Mouse (Mus musculus): ENCODE results near the gene Lrp5.

Lrp5 gene

DNA sequence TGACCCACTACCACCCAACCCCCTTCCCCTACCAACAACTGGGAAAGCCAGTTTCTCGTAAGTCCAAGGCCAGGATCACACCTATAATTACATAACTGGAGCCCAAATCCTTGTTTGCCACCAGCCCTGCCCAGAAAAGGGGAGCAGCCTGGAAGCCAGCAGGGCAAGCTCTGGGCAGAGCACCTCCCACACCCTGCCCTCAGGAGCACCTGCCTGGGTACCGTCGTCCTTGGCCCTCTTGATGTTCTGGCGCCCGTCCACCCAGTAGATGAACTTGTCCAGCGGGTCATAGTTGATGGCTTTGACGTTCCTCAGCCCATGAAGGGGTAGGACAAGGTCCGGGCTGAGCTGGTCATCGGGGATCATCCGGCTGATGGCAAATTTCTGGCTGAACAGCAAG lies 76.5 kb downstream of the Lrp5 start:
- DNase-seq: no peak

GRCm38 (mm10) chr19:3594316-3594715 lies 92.0 kb downstream of the Lrp5 start:
- DNase-seq: no peak

- DNase-seq: no peak
Observed at GRCm38 (mm10) chr19:3593379-3594055, 92.8 kb downstream of the Lrp5 start.

DNA sequence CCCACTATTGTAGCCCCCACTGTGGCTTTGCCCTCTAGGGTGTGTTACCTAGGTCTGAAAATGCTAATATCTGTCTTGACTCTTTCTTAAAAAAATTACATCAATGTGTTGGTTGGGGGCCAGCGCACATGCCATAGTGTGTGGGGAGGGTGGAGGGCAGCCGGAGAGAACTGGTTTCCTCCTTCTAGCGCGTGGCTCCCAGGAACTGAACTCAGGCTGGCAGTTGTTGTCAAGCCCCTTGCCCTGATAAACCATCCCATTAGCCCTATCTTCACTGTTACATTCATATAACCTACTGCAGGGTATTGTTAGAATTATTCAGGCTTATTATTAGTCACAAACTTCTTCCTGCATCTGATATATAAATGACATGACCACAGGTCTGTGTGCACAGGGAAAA lies 96.4 kb downstream of the Lrp5 start:
- no peak for DNase-seq

DNA sequence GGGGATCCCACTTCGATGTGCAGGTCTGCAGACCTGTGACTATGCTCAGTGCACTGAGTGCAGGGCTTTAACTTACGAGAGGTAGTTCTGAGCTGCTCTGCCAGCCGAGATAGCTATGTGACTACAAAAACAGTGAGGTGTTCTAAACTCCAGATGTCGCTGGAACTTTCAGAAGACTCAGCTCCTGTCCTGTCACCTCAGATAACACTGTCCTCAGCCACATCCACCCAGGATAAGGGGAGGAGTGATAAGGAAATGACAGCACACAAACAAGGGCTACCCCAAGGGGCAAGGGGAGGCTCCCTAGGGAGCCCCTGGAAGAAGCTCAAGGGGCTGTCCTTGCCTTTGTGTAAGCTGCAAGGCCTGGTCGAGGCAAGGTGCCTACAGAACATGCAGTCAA lies 96.8 kb downstream of the Lrp5 start:
- DNase-seq: no peak

DNA sequence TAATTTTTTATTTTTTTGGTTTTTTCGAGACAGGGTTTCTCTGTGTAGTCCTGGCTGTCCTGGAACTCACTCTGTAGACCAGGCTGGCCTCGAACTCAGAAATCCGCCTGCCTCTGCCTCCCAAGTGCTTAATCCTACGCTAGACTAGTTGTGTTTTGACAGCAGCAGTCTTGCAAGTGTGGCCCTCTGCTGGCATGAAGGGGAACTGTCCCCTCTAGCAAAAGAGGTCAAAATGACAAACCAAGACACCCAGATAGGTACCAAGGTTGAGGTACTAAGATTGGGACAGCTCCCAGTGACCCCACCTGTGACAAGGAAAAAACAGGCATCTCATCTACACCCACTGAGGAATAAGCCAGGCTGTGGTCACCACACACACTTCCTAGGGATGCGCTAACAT lies 98.6 kb downstream of the Lrp5 start:
- peak; percentile 72 for DNase-seq

- DNase-seq: peak; percentile 81
Observed at GRCm38 (mm10) chr19:3586540-3586939, 99.8 kb downstream of the Lrp5 start.

- DNase-seq: no peak
Observed at GRCm38 (mm10) chr19:3586026-3586425, 100.3 kb downstream of the Lrp5 start.

GRCm38 (mm10) chr19:3581326-3581725 lies 105.0 kb downstream of the Lrp5 start:
- peak; percentile 70 for DNase-seq

DNA sequence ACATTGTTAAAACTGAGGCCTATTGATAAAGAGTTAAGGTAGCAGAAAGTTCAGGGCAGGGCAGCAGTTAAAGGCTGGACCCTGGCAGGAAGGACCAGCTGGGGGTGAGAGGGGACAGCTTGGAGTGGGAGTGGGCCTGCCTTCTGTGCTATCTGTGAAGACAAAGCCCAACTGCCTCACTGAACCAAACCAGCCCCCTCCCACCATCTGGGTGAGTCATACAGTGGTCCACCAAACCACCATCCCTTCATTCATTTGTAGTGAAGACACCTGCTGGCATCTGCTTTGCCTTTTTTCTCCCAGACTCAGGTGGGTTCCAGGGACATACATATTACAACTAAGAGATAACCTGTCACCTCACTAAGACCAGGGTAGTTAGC lies 108.5 kb downstream of the Lrp5 start:
- DNase-seq: no peak

DNA sequence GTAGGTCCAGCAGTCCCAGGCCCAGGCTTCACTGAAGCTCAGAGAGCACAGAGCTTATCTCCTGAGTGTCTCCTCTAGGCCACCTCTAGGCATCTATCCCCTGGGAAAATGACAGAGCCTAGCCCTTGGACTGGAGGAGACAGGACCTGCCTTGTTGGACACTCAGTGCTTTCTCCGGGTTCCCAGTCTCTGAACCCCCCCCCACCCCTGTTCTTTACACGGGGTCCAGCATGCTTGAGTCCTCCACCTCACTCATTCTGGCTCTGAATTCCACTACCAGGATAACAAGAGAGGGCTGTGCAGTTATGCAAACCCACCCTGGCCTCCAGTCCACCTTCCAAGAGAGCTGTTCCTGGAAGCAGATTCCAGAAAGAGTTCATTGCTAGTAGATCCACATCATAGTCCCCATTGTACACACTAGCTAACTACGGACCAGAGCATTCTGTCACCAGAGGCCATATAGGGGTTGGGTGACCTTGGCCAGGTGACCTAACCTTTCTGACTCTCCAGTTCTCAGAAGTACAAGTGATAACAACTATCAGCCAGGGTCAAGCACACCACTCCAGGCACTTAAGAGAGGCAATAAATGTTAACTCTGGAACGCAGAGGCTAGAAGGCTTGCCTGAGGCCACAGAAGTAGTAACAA lies 109.0 kb downstream of the Lrp5 start:
- no peak for DNase-seq

GRCm38 (mm10) chr19:3576451-3577264 lies 109.7 kb downstream of the Lrp5 start:
- DNase-seq: no peak

- DNase-seq: peak; percentile 97
Observed at GRCm38 (mm10) chr19:3575632-3576384, 110.6 kb downstream of the Lrp5 start, which contains the start of gene Ppp6r3. Gene Ppp6r3, minus strand, starts transcription at chr19:3575749.

DNA sequence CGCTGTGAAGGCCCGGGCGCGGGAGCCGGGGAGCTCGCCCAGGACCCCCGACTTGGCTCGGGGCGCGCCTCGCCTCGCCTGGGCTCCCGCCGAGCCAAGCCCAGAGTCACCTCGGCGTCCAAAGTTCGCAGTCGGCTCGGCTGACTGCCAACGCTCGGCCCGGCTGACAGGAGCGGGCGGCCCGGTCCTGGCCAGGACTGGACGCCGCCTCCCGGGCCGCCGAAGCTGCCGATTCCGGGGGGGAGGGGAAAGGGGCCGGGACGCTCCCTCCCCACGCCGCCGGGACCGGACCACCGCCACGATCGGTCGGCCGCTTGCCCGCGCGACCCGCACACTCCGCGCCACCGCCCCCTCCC lies 111.1 kb downstream of the Lrp5 start:
- DNase-seq: no peak

DNA sequence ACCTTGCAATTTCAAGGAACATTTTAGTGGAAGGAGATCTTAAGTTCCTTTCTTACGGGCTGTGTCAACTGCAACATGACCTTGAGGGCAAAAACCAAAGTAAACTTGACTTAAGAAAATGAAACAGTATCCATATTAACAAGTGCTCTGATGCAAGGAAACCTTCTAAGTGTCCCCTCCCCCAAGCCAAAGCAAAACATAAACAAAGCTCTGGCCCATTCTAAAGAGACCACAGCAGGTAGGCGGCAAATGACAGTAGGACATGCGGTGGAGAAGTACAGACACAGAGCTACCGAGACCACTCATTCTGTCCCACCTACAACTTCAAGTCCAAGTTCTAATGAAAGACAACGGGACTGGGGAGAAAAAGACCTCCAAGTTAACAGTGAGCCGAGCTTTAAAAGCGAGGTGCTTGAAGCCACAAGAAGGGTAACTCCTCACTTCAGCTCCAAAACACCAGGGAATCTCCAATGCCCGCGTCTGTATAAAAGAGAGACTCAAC lies 111.7 kb downstream of the Lrp5 start:
- no peak for DNase-seq

GRCm38 (mm10) chr19:3564309-3564708 lies 122.1 kb downstream of the Lrp5 start:
- DNase-seq: no peak

- DNase-seq: no peak
Observed at GRCm38 (mm10) chr19:3562752-3563151, 123.6 kb downstream of the Lrp5 start.

DNA sequence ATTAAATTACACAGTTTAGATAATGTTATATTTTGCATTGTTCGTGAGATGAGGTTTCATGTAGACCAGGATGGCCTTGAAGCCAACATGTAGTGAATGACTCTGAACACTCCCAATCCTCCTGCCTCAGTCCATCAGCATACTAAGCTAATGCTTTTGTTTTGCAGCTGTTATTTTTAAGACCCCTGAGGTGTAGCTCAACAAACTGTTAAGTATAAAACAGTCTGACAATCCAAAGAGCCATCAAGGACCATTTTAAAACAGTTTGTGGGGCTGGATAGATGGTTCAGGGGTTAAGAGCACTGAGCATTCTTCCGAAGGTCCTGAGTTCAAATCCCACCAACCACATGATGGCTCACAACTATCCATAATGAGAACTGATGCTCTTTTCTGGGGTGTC lies 124.1 kb downstream of the Lrp5 start:
- DNase-seq: no peak

GRCm38 (mm10) chr19:3556169-3556827 lies 130.1 kb downstream of the Lrp5 start:
- DNase-seq: no peak

- DNase-seq: no peak
Observed at GRCm38 (mm10) chr19:3554785-3555184, 131.6 kb downstream of the Lrp5 start.

DNA sequence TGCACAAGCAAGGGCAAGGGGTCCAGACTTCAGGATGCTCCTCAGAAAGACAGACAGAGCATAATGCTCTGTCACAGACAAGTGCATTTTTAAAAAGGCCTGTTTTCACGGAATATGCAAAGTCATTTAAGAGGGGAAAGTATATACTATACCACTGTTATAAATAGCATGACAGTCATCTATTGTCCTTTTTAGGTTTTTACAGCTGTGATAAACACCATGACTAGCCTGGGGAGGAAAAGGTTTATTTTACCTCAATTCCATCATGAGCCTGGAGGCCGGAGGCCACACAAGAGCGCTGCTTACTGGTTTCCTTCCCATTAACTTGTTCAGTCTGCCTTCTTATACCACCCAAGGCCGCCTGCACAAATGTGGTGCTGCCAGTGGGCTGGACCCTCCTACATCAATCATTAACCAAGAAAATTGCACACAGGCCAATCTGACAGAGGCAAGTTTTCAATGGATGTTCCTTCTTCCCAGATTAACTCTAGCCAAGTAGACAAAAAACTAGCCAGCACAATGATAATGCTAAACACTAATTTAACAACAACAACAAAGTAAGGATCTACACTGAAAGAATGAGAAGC lies 134.7 kb downstream of the Lrp5 start:
- no peak for DNase-seq

DNA sequence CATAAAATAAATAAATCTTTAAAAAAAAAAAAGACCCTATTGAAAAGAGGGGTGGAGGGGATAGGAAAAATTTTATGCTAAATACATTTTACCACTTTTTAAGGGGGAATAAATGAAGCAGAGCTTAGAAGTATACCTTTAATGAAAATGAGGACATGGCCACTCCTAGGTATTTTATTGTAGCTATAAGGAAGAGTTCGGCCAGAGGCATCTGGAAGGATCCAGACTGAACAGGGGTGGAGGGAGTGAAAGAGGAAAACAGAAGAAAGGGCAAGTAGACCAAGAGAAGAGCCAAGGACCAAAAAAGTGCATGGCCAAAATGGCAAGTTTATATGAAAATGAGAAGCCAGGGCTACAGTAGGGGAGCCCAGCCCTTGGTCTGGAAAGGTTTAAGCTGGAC lies 136.3 kb downstream of the Lrp5 start:
- no peak for DNase-seq

All from thymus, postnatal 4 days (tissue).